Mouse (Mus musculus) adrenal gland, postnatal 36 days (tissue): ENCODE results near the gene Sct. TPM values are rescaled to one million over a fixed set of nuclear protein-coding genes. Genes with fewer than 3 reads are reported as not detected.

Source experiments
- DNase-seq, 2 experiments: peaks; one replicate each; pipeline ENCODE4 v3.0.0; 2021; ENCODE audit warnings: mixed read lengths in 1 of 2
- long read RNA-seq, 2 experiments: library from polyadenylated mRNA; stranded (forward); transcript quantifications; one replicate each; pipeline ENCODE4 v2.0.0; 2021; ENCODE audit warnings: borderline sequencing depth in 2 of 2
- total RNA-seq, 2 experiments: library from RNA; stranded (reverse); gene quantifications; 2 replicates each; pipeline ENCODE4 v1.2.3; 2021

The Sct gene
- 1 to 10 TPM in 1 of 2 experiments, under 1 TPM in 1; 0.63 to 1.2 TPM for total RNA-seq
- long read RNA-seq, experiment 1: 0 reads
- long read RNA-seq, experiment 2: 0 reads

GRCm38 (mm10) chr7:141278766-141279590 is at the start of gene Sct:
TSS of gene Sct (minus strand) at chr7:141279133.
- peak in 1 of 2 experiments; percentile 31 for DNase-seq

- DNase-seq: no peak
Observed at GRCm38 (mm10) chr7:141328373-141328990, 49.5 kb upstream of the Sct start.

DNA sequence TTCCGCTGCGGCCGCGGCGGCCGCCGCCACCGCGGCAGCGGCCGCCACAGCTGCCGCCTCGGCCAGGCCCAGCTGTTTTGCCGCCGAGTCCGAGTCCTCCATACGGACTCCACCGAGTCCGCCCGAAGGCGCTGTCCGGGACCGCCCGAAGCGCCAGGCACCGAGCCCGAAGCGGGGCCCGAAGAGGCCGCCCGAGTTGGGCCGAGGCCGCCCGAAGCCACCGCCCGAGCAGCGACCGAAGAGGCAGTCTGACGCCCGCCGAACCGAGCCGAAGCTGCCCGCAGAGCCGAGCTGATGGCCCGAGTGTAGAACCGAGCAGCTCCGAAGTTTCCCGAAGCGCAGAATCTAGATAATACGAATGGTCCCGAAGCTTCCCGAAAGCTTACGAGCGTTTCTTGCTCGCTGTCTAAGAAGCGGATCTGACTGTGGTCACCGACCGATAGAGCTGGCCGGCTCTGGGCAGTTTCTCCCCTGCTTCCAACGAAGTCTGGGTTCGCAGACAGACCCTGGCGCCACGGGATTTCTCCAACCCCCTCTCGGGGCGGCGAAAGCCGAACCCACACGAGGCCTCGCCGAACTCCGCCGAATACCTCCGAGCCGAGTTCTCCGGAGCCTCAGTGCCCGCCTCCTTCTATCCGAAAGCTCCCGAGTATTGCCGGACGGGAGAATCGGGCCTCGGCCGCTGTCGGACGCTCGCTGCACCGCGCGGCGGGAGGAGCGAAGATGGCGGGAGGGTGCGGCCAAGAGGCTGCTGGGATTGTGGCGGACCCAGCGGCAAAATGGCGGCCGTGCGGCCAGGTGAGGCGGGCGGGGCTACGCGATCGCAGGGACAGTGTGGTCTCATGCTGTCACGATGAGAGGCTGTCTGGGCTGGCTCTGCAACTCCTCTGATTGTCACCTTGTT is 48.8 kb upstream of the Sct start, which contains the start of the genes Deaf1 and Tmem80:
Deaf1 (minus strand) TSS at position 222 of the 904 bp plus-strand sequence.
Tmem80 (plus strand) TSS at position 271 of the 904 bp plus-strand sequence.
- peak; percentile 99 for DNase-seq

DNA sequence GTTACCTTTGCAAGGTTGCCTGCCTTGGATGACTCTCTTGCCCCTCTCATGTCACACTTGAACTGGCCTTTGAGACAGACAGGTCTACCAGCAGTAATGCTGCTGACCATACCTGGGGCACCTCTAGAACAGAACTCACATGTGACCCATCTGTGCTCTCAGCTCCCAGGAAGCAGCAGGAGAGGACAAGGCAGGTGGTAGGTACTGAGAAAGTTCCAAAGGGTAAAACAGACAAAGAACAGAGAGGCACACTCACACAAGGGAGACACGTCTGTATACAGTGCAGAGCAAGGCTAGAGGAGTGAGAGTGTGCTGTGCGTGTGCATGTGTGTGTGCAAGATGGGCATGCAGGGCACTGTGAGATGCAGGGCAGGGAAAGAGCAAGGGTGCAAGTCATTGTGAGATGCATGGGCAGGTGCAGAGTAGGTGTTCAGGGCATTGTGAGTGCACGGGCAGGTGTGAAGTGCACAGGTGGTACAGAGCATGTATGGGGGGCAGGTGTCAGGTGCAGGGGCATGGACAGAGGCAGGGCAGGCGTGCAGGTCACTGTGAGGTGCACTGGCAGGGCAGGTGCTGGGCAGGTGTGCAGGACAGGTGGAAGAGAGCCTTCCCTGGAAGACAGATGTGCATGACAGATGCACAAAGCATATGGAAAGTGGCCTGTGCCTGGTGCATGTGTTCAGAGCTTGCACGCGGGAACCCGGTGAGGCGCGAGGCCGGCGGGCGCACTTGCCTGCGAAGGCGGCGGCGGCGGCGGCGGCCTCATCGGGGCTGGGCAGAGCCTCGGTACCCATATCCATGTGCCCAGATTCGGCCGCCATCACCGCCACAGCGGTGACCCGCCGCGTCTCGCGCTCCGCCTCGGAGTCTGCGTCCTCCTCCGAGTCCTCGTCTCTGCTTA is 47.9 kb upstream of the Sct start:
- no peak for DNase-seq

DNA sequence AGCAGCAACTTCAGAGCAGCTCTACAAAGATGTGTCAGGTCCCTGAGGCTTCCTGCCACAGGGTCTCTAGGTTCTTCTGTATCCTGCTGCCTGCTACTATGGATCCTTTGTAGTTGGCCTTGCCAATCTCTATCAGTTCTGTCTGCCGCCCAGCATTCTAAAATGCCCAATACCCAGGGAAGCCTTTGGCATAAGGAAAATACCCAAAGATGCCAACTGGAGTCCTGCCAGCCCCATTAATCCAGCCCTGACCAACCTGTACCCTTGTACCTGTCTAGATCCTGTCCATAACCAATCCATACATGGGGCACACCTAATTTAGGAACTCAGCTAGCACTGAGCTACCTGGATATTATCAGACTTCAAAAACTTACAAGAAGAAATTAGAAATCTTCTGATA is 45.8 kb upstream of the Sct start:
- DNase-seq: no peak

DNA sequence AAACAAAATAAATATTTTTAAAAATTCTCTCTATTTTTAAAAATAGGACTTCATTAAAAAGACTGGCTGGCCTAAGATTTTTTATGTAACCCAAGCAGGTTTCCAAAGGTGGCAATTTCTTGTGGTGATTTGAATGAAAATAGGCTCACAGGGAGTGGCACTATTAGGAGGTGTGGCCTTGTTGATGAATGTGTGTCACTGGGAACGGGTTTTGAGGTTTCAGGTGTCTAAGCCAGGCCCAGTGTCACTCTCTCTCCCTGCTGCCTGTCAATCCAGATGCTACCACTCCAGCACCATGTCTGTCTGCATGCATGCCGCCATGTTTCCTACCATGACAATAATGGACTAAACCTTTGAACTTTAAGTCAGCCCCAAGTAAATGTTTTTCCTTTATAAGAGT is 40.5 kb upstream of the Sct start:
- no peak for DNase-seq

- DNase-seq: no peak
Observed at GRCm38 (mm10) chr7:141317619-141318132, 38.7 kb upstream of the Sct start.

DNA sequence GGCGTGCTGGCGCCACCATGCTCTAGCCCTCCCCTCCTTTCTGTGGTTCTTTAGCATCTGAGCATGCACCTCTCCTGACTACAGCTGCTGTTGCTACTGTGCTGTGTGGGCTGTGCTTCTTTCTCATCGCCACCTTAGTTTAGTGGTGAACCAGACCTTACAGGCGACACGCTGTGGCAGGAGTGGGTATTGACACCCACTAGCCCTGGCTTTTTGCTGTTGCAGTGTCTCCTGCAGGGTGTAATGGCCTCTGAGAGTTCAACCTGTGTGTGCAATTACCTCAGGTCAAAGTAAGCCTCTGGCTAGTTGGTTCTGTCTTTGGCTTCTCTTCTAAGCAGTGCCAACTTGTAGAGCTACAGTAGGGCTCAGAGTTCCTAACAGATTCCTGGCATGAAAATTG is 37.0 kb upstream of the Sct start:
- DNase-seq: peak; percentile 60 to 61

GRCm38 (mm10) chr7:141315076-141315475 is 36.1 kb upstream of the Sct start:
- no peak for DNase-seq

DNA sequence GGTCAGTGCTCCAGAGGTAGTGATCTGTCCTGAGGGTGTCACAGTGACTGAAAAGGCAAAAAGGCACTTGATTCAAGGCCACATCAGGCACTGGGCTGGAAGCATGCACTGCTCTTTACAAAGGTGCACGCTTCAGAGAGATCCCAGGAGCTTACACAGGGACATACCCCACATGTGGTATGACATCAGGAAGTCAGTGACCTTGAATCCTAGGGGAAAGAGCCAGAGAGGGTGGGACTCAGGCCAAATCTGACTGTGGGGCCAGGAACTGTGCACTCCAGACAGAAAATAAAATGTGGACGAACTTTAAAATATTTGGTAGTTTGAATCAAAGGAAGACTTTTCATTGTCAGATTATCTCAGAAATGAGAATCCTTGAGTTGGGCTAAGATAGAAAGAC is 35.5 kb upstream of the Sct start:
- DNase-seq: peak; percentile 68 to 74

GRCm38 (mm10) chr7:141304537-141304936 is 25.6 kb upstream of the Sct start:
- no peak for DNase-seq

- no peak for DNase-seq
Observed at GRCm38 (mm10) chr7:141302702-141303268, 23.9 kb upstream of the Sct start.

DNA sequence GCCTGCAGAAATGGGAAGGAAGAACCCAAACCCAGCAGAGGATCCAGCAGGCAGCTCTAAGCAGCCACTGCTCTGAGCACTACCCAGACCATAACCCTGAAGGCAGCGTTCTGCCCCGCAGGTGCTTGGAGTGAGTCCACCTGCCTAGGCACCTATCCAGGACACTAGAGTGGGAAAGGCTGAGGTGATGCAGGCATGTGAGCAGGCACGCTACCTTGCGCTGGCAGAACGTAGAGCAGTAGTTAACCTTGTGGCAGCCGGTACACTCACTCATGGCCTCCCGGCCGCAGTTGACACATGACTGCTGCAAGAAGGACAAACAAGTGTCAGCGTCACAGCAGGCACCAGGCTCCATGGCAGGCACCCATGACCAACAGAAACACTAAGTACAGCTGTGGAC is 22.5 kb upstream of the Sct start:
- DNase-seq: peak in 1 of 2 experiments; percentile 68

DNA sequence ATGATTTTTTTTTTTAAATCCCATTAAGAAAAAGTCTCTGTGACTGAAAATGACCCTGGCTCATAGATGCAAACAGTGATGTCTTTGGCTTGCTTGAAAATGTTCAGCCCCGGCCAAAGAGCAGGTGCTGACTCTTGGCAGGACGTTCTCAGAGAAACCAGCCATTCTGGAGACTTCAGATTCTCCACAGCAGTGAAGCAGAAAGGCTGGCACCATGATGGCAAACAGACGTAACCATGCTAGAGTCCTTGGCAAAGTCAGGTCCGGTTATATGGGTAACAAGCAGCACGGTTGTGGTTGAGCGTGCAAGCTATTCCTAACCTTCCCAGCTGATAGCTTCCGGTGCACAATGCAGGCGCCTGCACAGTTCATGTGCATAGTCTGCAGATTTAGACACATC is 20.2 kb upstream of the Sct start:
- DNase-seq: no peak

DNA sequence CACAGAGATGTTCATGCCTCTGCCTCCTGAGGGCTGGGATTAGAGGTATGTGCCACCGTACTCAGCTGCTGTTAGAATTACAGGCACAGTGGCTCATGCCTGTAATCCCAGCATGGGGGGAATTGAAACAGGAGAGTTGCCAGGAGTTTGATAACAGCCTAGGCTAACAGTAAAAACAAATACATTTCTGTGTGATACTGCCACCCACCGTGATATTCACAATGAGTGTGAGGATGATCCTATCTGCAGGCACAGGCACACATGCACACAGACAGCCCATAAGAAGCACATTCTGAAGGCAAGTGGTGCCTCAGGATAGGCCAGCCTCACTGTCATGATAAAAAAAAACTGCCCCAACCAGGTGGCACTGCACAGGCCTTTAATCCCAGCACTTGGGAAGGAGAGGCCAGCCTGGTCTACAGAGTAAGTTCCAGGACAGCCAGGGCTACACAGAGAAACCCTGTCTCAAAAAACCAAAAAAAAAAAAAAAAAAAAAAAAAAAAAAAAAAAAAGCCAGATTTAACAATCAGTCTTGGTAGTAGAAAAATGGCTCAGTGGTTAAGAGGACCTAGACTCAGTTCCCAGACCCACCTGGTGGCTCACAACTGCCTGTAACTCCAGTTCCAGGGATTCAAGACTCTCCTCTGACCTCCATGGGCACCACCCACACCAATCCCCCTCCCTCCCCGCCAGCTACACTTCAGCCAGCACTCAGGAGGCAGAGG is 19.2 kb upstream of the Sct start:
- peak in 1 of 2 experiments; percentile 34 for DNase-seq

DNA sequence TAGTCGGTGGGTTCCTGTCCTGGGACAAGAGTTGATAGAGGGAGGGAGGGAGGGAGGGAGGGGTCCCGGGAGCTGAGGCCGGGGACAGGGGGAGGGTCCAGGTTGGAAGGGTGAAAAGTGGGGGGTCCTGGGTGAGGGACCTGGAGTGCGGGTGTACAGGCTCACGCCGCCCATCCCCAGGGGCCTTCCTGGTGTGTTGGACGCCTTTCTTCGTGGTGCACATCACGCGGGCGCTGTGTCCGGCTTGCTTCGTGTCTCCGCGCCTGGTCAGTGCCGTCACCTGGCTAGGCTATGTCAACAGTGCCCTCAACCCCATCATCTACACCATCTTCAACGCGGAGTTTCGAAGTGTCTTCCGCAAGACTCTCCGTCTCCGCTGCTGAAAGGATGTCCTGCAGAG is 15.5 kb upstream of the Sct start:
- DNase-seq: no peak

DNA sequence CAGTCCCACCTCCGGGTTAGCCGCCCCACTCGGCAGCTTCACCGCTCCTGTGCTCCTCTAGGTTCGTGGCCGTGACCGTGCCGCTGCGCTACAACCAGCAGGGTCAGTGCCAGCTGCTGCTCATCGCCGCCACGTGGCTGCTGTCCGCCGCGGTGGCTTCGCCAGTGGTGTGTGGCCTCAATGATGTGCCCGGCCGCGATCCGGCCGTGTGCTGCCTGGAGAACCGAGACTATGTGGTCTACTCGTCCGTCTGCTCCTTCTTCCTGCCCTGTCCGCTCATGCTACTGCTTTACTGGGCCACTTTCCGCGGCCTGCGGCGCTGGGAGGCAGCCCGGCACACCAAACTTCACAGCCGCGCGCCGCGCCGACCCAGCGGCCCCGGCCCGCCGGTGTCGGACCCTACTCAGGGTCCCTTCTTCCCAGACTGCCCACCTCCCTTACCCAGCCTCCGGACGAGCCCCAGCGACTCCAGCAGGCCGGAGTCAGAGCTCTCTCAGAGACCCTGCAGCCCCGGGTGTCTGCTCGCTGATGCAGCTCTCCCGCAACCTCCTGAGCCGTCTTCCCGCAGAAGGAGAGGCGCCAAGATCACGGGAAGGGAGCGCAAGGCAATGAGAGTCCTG is 15.0 kb upstream of the Sct start:
- peak; percentile 75 to 78 for DNase-seq

DNA sequence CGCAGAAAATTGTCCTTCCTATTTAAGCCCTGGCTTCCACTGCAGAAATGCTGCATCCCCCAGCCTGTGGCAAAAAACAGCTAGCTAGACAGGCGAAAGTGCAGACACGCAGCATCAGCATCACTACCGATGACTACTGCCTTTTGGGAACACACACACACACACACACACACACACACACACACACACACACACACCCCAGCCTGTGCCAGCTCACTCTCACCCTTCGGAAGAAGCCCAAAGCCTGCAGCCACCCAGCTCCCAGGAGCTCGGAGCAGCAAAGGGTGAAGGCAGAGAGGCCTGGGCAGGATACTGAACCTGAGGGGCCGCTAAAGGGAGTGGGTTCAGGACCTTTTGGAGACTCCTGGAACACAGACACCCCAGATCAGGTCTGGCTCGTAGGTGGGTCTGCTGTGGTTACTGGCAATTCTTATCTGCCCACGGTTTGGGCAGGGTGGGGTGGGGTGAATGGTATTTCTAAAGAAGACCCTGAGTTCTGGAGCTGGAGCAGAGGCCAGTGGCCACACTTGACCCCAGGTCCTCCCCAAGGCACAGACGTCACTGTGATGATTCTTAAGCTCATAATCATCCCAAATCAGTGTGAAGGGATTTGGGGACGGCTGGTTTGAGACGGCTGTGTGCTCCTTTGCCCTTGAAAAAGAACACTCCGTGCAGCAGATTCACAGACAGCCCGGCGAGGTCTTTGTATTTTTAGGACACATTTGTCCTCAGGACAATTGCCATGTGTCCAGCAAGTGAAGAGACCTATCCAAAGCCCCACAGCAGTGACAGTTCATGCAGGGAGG is 13.9 kb upstream of the Sct start:
- peak in 1 of 2 experiments; percentile 61 for DNase-seq
